Mouse (Mus musculus): Measurements from ENCODE around the gene Pyroxd1. TPM values are rescaled to one million over a fixed set of nuclear protein-coding genes. Genes with fewer than 3 reads are reported as not detected.
A peak's percentile ranks its signal among the peaks of the same experiment; 100 is the strongest.

Pyroxd1 gene
- total and polyA plus RNA-seq, 3 experiments, result 6.5 to 7.5 TPM; not detected in 1

- Histone ChIP-seq H3K27me3 (ENCODE audit: control insufficient read depth in 1 of 2, insufficient read depth in 2 of 2, low read length in 2 of 2) (no peaks in the 10 kb centered on the region), H3K4me1 (ENCODE audit: control insufficient read depth in 1 of 2, insufficient read depth in 2 of 2, low read length in 2 of 2) (peaks cover 9 to 27% of the 10 kb centered on the region in 2 experiments), H3K27ac (ENCODE audit: control insufficient read depth, low read depth, low read length) (peak overlapping the region; percentile 96), H3K4me3 (ENCODE audit: control insufficient read depth in 1 of 2, insufficient read depth in 1 of 2, low read depth in 2 of 2, low read length in 2 of 2) (peak overlapping the region; percentile 62 to 86), H3K9ac (ENCODE audit: control insufficient read depth, low read depth, low read length, poor library complexity, severe bottlenecking) (peak overlapping the region; percentile 83), H3K9me3 (replicated peaks; ENCODE audit: insufficient read depth, low read length) (no peaks in the 10 kb centered on the region), H3K79me2 (ENCODE audit: control insufficient read depth, insufficient read depth, low read length, poor library complexity) (peaks cover 61% of the 10 kb centered on the region), H3K36me3 (ENCODE audit: control insufficient read depth in 1 of 2, insufficient read depth in 2 of 2, low read length in 2 of 2) (peaks cover 0 to 33% of the 10 kb centered on the region in 2 experiments; a peak in 2 of 4 replicates)
- peak; percentile 87 for DNase-seq (ENCODE audit: low read depth, low spot score)
- peak; percentile 19; the same call in 1 of the 2 replicates for TF ChIP-seq NELFE (IDR thresholded peaks at IDR 0.05; ENCODE audit: low read depth, low read length)
- TF ChIP-seq POLR2A (IDR thresholded peaks at IDR 0.05; ENCODE audit: control insufficient read depth in 1 of 2, insufficient read depth in 1 of 2, low read depth in 1 of 2, low read length in 2 of 2, poor library complexity in 1 of 2), result peak; percentile 72 to 73
- TF ChIP-seq SIN3A (IDR thresholded peaks at IDR 0.05; ENCODE audit: low read length), result peak; percentile 81
- no peak for TF ChIP-seq ZKSCAN1 (IDR thresholded peaks at IDR 0.05; ENCODE audit: low read depth, low read length)
- TF ChIP-seq BHLHE40 (IDR thresholded peaks at IDR 0.05; ENCODE audit: borderline replicate concordance, low read depth, low read length), result peak; percentile 74; the same call in 1 of the 2 replicates
- TF ChIP-seq GATA1 (IDR thresholded peaks at IDR 0.05; ENCODE audit: low read depth, low read length), result peak; percentile 99
- TF ChIP-seq MAZ (IDR thresholded peaks at IDR 0.05; ENCODE audit: low read depth, low read length), result no peak
- TF ChIP-seq TBP (IDR thresholded peaks at IDR 0.05; ENCODE audit: low read depth, low read length), result 0 out of 2 replicates have a peak, but pooled peaks have one; percentile 39
- peak; percentile 97 to 99 for TF ChIP-seq EP300 (IDR thresholded peaks at IDR 0.05; ENCODE audit: low read depth in 1 of 2, low read length in 2 of 2)
- 0 out of 2 replicates have a peak, but pooled peaks have one; percentile 38 for TF ChIP-seq POLR2AphosphoS2 (IDR thresholded peaks at IDR 0.05; ENCODE audit: low read length)
- TF ChIP-seq ZNF384 (IDR thresholded peaks at IDR 0.05; ENCODE audit: low read depth, low read length), result peak; percentile 73
- TF ChIP-seq CTCF (IDR thresholded peaks at IDR 0.05 in 2 of 3, conservative IDR thresholded peaks at IDR 0.05 in 1 of 3; ENCODE audit: control insufficient read depth in 1 of 3, insufficient read depth in 1 of 3, low read depth in 2 of 3, low read length in 3 of 3, poor library complexity in 1 of 3, severe bottlenecking in 1 of 3), result no peak
- TF ChIP-seq GABPA (IDR thresholded peaks at IDR 0.05; ENCODE audit: low read depth, low read length), result no peak
- peak; percentile 62; the same call in 1 of the 2 replicates for TF ChIP-seq MYC (IDR thresholded peaks at IDR 0.05; ENCODE audit: low read depth, low read length)
- TF ChIP-seq TAL1 (IDR thresholded peaks at IDR 0.05; ENCODE audit: low read length), result peak; percentile 86
- TF ChIP-seq MYB (IDR thresholded peaks at IDR 0.05; ENCODE audit: low read depth, low read length), result peak; percentile 94
- TF ChIP-seq MAX (IDR thresholded peaks at IDR 0.05; ENCODE audit: low read length), result no peak
- no peak for TF ChIP-seq KAT2A (conservative IDR thresholded peaks at IDR 0.05; ENCODE audit: low read depth, low read length)
- TF ChIP-seq TCF12 (IDR thresholded peaks at IDR 0.05; ENCODE audit: low read depth, low read length), result peak; percentile 95
- no peak for TF ChIP-seq NRF1 (IDR thresholded peaks at IDR 0.05; ENCODE audit: insufficient read depth, low read depth, low read length, poor library complexity, severe bottlenecking)
- peak; percentile 62; the same call in 1 of the 2 replicates for TF ChIP-seq HCFC1 (IDR thresholded peaks at IDR 0.05; ENCODE audit: low read depth, low read length)
- TF ChIP-seq ZC3H11A (IDR thresholded peaks at IDR 0.05; ENCODE audit: low read depth, low read length), result no peak
- peak; percentile 41; the same call in 1 of the 2 replicates for TF ChIP-seq ELF1 (IDR thresholded peaks at IDR 0.05; ENCODE audit: low read depth, low read length)
- peak; percentile 15; the same call in 1 of the 2 replicates for TF ChIP-seq CHD1 (IDR thresholded peaks at IDR 0.05; ENCODE audit: low read depth, low read length)
- peak; percentile 89 for TF ChIP-seq ETS1 (IDR thresholded peaks at IDR 0.05; ENCODE audit: low read depth, low read length)
- TF ChIP-seq MAFK (IDR thresholded peaks at IDR 0.05; ENCODE audit: borderline replicate concordance, low read depth, low read length), result 0 out of 2 replicates have a peak, but pooled peaks have one; percentile 47
- TF ChIP-seq RCOR1 (IDR thresholded peaks at IDR 0.05; ENCODE audit: low read depth, low read length), result peak; percentile 99
These were observed 41.0 kb downstream of the Pyroxd1 start for GRCm38 (mm10) chr6:142386285-142387010.

Measured in MEL (cell line).